Comparison of ENCODE assay signal across 24 mouse cellular contexts in the genomic region with DNA sequence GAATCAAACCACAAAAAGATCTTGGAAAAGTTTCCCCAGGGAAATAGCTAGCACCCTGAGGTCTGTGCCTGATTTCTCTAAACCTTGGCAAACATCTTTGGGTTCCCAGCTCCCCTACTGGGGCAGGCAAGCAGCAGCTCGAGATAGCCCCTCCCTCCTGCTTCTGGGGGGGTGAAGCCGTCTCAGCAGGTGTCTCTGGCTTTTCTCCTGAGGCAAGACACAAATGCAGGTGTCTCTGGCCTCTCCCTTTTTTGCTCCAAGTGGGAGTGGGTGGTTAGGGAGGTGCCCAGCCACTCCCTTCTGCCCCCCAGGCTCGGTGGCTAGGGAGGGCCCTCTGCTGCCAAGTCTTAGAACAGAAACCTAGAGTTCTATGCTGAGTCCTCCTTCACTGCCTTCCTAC. TPM values are rescaled to one million over a fixed set of nuclear protein-coding genes. Genes with fewer than 3 reads are reported as not detected.
DNase-seq lines count a peak whose midpoint lies in the region; ATAC-seq lines count a peak whose summit lies in the region.
"Had no signal": no experiment of that assay in that cellular context is flagged by ENCODE, and none has a peak within 500 bp of the region (broad histone marks: within the 10 kb centered on the region; RNA-seq: fewer than 3 reads in every experiment).

No protein-coding gene starts in this region.

- 0 out of 2 replicates have a peak, but pooled peaks have one; percentile 37 for ATAC-seq in heart, embryonic 16.5 days (replicated peaks; ENCODE audit: extremely low read depth, insufficient read depth, low FRiP score)
- ATAC-seq: CD4-positive, CD25-positive, alpha-beta regulatory T cell, adult 4 months; forebrain, embryonic 15.5 days had no signal

- H3K27ac ChIP-seq in heart, embryonic 16.5 days (ENCODE audit: low read length), result no peak overlapping the region
- no peak overlapping the region for H3K27ac ChIP-seq in limb, embryonic 10.5 days
- H3K27ac ChIP-seq: embryonic facial prominence, embryonic 12.5 days; forebrain, embryonic 15.5 days; heart, embryonic 10.5 days; hindbrain, embryonic 13.5 days had no signal

- no peak overlapping the region for H3K4me2 ChIP-seq in heart, embryonic 16.5 days (ENCODE audit: low read depth, low read length)
- H3K4me2 ChIP-seq: embryonic facial prominence, embryonic 12.5 days; forebrain, embryonic 15.5 days; hindbrain, embryonic 13.5 days had no signal

- no peaks in the 10 kb centered on the region for H3K27me3 ChIP-seq in heart, embryonic 16.5 days (ENCODE audit: control insufficient read depth, insufficient read depth, low read length)
- no peaks in the 10 kb centered on the region for H3K27me3 ChIP-seq in limb, embryonic 10.5 days (ENCODE audit: low read depth, poor library complexity, severe bottlenecking)
- H3K27me3 ChIP-seq: embryonic facial prominence, embryonic 12.5 days; forebrain, embryonic 15.5 days; hindbrain, embryonic 13.5 days had no signal

- H3K4me1 ChIP-seq in heart, embryonic 16.5 days (ENCODE audit: control insufficient read depth, insufficient read depth, low read length), result no peaks in the 10 kb centered on the region
- no peaks in the 10 kb centered on the region for H3K4me1 ChIP-seq in limb, embryonic 10.5 days
- H3K4me1 ChIP-seq: embryonic facial prominence, embryonic 12.5 days; forebrain, embryonic 15.5 days; heart, embryonic 10.5 days; hindbrain, embryonic 13.5 days had no signal

- H3K36me3 ChIP-seq in heart, embryonic 16.5 days (ENCODE audit: control insufficient read depth, insufficient read depth), result no peaks in the 10 kb centered on the region
- no peaks in the 10 kb centered on the region for H3K36me3 ChIP-seq in limb, embryonic 10.5 days
- H3K36me3 ChIP-seq: embryonic facial prominence, embryonic 12.5 days; forebrain, embryonic 15.5 days; heart, embryonic 10.5 days; hindbrain, embryonic 13.5 days had no signal

- 20% methylated on average over 3 of the region's 3 CpGs for WGBS in heart, embryonic 16.5 days
- 42% methylated on average over 3 of the region's 3 CpGs for WGBS in limb, embryonic 10.5 days

- no peak overlapping the region for H3K4me3 ChIP-seq in heart, embryonic 16.5 days (ENCODE audit: low read length)
- H3K4me3 ChIP-seq in limb, embryonic 10.5 days, result no peak overlapping the region
- H3K4me3 ChIP-seq: embryonic facial prominence, embryonic 12.5 days; forebrain, embryonic 15.5 days; heart, embryonic 10.5 days; hindbrain, embryonic 13.5 days had no signal

- H3K9ac ChIP-seq in heart, embryonic 16.5 days (ENCODE audit: low read length), result no peak overlapping the region
- H3K9ac ChIP-seq: embryonic facial prominence, embryonic 12.5 days; forebrain, embryonic 15.5 days; hindbrain, embryonic 13.5 days had no signal

- DNase-seq in heart, adult 8-10 months (ENCODE audit: low spot score), result no peak
- DNase-seq in thymus, postnatal 0 days (ENCODE audit: low spot score), result peak; percentile 51
- DNase-seq in thymus, postnatal 36 days, result peak; percentile 45 to 73
- DNase-seq in urinary bladder, adult 2 months (ENCODE audit: low spot score), result no peak
- DNase-seq in limb, embryonic 10.5 days (ENCODE audit: low spot score), result no peak
- DNase-seq in testis, postnatal 14 days (ENCODE audit: low spot score), result no peak
- DNase-seq: adrenal gland, postnatal 10 days; B cell, adult 2 months; cerebellum, adult 11 months; cerebellum, adult 8-10 months; cerebellum, postnatal 14 days; gastrocnemius, postnatal 36 days; heart, adult 11 months; heart, postnatal 14 days had no signal

- no peaks in the 10 kb centered on the region for H3K9me3 ChIP-seq in heart, embryonic 16.5 days (replicated peaks; ENCODE audit: control insufficient read depth, low read length)
- no peaks in the 10 kb centered on the region for H3K9me3 ChIP-seq in limb, embryonic 10.5 days (replicated peaks)
- H3K9me3 ChIP-seq: embryonic facial prominence, embryonic 12.5 days; forebrain, embryonic 15.5 days; heart, embryonic 10.5 days; hindbrain, embryonic 13.5 days had no signal

RNA-seq across cellular contexts. Expression of a gene that starts 53.4 kb away (rescaled TPM):
- polyA plus RNA-seq in heart, embryonic 16.5 days (2015; fragmentation: Nextera tagmentation; extraction: Ambion mirVana), result not detected in 2 replicates
- not detected for total RNA-seq in heart, adult 8-10 months (2022)
- not detected in 2 replicates for polyA plus RNA-seq in thymus, postnatal 0 days (2015; fragmentation: Nextera tagmentation; extraction: Ambion mirVana)
- 12.3 and 23.2 TPM in 2 replicates for polyA plus RNA-seq in urinary bladder, adult 2 months (2012; rRNA removed)
- polyA plus RNA-seq in limb, embryonic 10.5 days (2016; fragmentation: Nextera tagmentation; extraction: Ambion mirVana), result 0.46 and 0.55 TPM in 2 replicates
- total RNA-seq: common myeloid progenitor, adult 5-6 weeks; gastrocnemius, adult 8-10 months; gastrocnemius, postnatal 36 days; heart, postnatal 14 days; hematopoietic stem cell, adult 5-6 weeks had no signal
- polyA plus RNA-seq: forebrain, embryonic 11.5 days; forebrain, embryonic 15.5 days had no signal

Comparison
In these comparisons a context has a peak if more than half of its experiments do, and no peak if none do; other contexts are left out.
1. DNase-seq: peak in thymus, postnatal 0 days (single experiment) and thymus, postnatal 36 days (2 of 2); none in heart, adult 8-10 months (single experiment), urinary bladder, adult 2 months (single experiment), limb, embryonic 10.5 days (single experiment) and testis, postnatal 14 days (single experiment).